Mouse (Mus musculus) liver, embryonic 11.5 days (tissue): ENCODE measurements around the gene Gm37240. TPM values are rescaled to one million over a fixed set of nuclear protein-coding genes. Genes with fewer than 3 reads are reported as not detected.

ENCODE experiments used
- ATAC-seq: fragments of 200-750 bp; cut with Nextera tagmentation; replicated peaks from 2 replicates; pipeline ENCODE4 v1.8.0; 2017; ENCODE audit warnings: moderate number of reproducible peaks, mild to moderate bottlenecking, moderate TSS enrichment, moderate library complexity; ENCODE audit not compliant: low FRiP score
- DNase-seq: peaks from one replicate; pipeline ENCODE4 v3.0.0-alpha.2; 2017; ENCODE audit warnings: low spot score
- H3K27ac ChIP-seq: fragments of 300-500 bp; sonication (generic); 2 replicates; pipeline ENCODE4 v1.5.1; 2014; ENCODE audit warnings: mild to moderate bottlenecking, low read depth, low read length, control low read depth
- H3K27me3 ChIP-seq: fragments of 300-500 bp; sonication (generic); replicated peaks from 2 replicates; pipeline ENCODE4 v1.6.1; 2014; ENCODE audit warnings: low read length, mixed read lengths; ENCODE audit not compliant: control insufficient read depth, insufficient read depth
- H3K36me3 ChIP-seq: fragments of 300-500 bp; sonication (generic); 2 replicates; pipeline ENCODE4 v1.6.1; 2014; ENCODE audit warnings: mild to moderate bottlenecking, low read length, moderate library complexity, mixed read lengths; ENCODE audit not compliant: control insufficient read depth, insufficient read depth
- H3K4me1 ChIP-seq: fragments of 300-500 bp; sonication (generic); replicated peaks from 2 replicates; pipeline ENCODE4 v1.6.1; 2014; ENCODE audit warnings: low read length, mixed read lengths; ENCODE audit not compliant: control insufficient read depth, insufficient read depth
- H3K4me2 ChIP-seq: fragments of 300-500 bp; sonication (generic); 2 replicates; pipeline ENCODE4 v1.6.1; 2014; ENCODE audit warnings: mild to moderate bottlenecking, control low read depth, moderate library complexity
- H3K4me3 ChIP-seq: fragments of 300-500 bp; sonication (generic); 2 replicates; pipeline ENCODE4 v1.5.1; 2014; ENCODE audit warnings: low read depth, low read length, control low read depth
- H3K9ac ChIP-seq: fragments of 300-500 bp; sonication (generic); 2 replicates; pipeline ENCODE4 v1.6.1; 2014; ENCODE audit warnings: low read depth, low read length, control low read depth
- H3K9me3 ChIP-seq: fragments of 300-500 bp; sonication (generic); 2 replicates; pipeline ENCODE4 v1.6.1; 2016; ENCODE audit warnings: low read length, inconsistent platforms, mixed read lengths; ENCODE audit not compliant: control insufficient read depth
- WGBS: fragments of 180-500 bp; shearing (Covaris S2); extraction: QIAGEN DNeasy Blood & Tissue Kit; methylation state at CpG from one replicate; pipeline ENCODE4 v1.1.7; 2014; 5-methylcytosine and 5-hydroxymethylcytosine counted together
- polyA plus RNA-seq: library from polyadenylated mRNA; unstranded; fragments of >200 nt; fragmentation: Nextera tagmentation; extraction: Ambion mirVana; gene quantifications from 2 replicates; pipeline ENCODE4 v1.2.1, GENCODE M21; 2014

The Gm37240 gene
- polyA plus RNA-seq, result 0.47 and 1.6 TPM in 2 replicates

DNA sequence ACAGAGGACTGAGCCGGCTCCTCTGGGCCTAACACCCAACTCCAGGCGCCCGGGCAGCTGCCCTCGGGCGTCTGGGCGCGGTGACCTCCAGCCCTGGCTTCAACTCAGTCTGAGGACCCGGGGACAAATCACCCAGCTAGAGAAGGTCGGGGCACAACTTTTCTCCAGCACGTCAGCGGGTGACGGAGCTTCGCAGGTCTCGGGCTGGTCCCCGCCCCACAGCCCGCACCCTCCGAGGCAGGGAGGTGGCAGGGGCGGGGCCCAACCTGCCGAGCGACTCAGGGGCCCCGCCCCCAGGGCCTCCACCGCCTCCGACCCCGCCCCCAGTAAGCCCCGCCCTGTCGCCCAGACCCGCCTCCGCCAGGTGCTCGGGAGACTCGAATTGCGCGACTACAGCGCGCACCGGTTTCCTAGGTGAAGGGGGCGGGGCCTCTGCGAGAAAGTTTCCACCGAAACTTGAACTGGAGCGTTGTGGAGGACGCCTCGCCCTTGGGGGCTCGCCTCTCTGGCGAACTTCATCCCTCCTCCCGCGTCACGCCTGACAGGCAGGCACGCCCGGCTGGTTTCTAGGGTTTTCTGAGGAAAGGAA is at the start of gene Gm37240, which contains the start of gene Glt28d2:
TSS of gene Gm37240 (minus strand) at position 280 of the 589 bp plus-strand sequence.
TSS of gene Glt28d2 (minus strand) at position 278 of the 589 bp plus-strand sequence.
- Histone ChIP-seq H3K4me3 (peak within 1 kb of the TSS; percentile 60), H3K4me2 (peak within 1 kb of the TSS; percentile 99), H3K27ac (no peak within 1 kb of the TSS; the same call in 1 of the 2 replicates), H3K9me3 (no peaks in the 10 kb centered on the region), H3K4me1 (peaks cover 8% of the 10 kb centered on the region), H3K27me3 (peaks cover 31% of the 10 kb centered on the region), H3K36me3 (no peaks in the 10 kb centered on the region), H3K9ac (peak within 1 kb of the TSS; percentile 66)
- WGBS, result under 1% methylated on average over 48 of the region's 48 CpGs
- DNase-seq, result peak; percentile 87
- peak; percentile 98 for ATAC-seq

DNA sequence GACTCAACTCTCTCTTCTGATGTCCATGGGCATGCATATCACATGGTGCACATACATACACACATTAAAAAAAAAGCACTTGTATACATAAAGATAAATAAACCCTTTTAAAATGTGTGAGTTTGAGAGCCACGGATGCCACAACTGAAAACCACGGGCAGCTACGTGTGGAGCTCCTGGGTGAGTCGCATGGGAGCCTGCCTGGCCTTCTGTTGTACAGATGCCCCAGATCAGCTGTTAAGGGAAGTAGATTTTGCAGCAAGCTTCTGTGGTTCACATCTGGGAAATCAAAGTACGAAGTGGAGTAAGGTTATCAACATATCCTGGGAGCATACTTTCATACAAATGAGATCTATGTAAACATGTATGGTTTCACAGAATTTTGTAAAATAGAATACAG is 46.3 kb upstream of the Gm37240 start:
- H3K36me3 ChIP-seq, result no peaks in the 10 kb centered on the region
- H3K27me3 ChIP-seq, result no peaks in the 10 kb centered on the region
- no peaks in the 10 kb centered on the region for H3K4me1 ChIP-seq
- no peaks in the 10 kb centered on the region for H3K9me3 ChIP-seq
- H3K4me2 ChIP-seq, result no peak overlapping the region
- no peak overlapping the region for H3K27ac ChIP-seq
- DNase-seq, result no peak
- ATAC-seq, result no peak
- 74% methylated on average over 5 of the region's 5 CpGs for WGBS
- H3K9ac ChIP-seq, result no peak overlapping the region
- no peak overlapping the region for H3K4me3 ChIP-seq

DNA sequence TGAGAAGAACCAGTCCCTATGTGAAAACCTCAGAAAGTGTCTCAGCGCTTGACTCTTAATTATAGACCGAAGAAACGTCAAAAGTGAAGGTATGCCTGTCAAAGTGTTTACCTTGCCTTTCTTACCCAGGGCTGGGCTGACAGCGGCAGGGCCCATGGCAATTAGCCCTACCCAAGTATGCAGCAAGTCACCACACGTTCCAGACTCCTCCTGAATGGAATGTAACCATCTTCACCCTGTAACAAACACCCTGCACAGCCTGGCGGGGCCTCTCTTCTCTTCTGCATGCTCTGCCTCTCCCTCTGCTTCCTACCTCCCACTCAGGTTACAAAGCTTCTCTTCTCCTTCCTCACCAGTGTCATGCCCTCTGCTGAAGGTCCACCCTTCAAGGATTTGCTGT is 44.5 kb upstream of the Gm37240 start:
- Histone ChIP-seq H3K4me3 (no peak overlapping the region), H3K36me3 (no peaks in the 10 kb centered on the region), H3K4me1 (no peaks in the 10 kb centered on the region), H3K9me3 (no peaks in the 10 kb centered on the region), H3K9ac (no peak overlapping the region), H3K4me2 (no peak overlapping the region), H3K27ac (no peak overlapping the region), H3K27me3 (no peaks in the 10 kb centered on the region)
- no peak for ATAC-seq
- WGBS, result 76% methylated on average over 6 of the region's 6 CpGs
- no peak for DNase-seq

DNA sequence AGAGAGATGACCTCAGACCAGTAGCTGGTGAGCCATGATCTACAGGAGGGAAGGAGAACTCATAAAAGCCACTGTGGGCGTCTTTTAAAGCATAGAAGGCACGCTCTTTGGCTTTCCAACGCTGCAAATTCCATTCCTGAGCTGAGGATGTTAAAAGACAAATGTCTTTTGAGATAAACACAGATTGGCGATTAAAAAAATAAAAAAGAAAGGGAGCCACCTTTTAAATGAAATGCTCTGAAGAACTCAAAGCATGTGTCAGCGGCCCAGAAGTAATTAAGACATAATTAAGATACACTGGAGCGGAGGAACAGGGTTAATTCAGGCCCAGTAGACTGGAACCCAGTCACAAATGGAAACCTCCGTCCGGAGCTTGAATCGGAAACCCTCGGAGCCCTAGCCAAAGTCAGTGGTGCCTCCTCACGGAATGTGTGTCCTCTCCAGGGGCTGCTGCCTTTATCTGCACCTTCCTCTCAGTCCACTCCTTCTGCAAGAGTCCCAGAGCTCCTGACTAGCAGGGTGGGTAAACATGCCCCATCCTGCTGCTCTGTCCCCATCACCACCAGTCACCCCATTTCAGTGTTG is 43.4 kb upstream of the Gm37240 start:
- no peaks in the 10 kb centered on the region for H3K9me3 ChIP-seq
- no peak overlapping the region for H3K4me2 ChIP-seq
- no peaks in the 10 kb centered on the region for H3K4me1 ChIP-seq
- no peaks in the 10 kb centered on the region for H3K36me3 ChIP-seq
- 80% methylated on average over 11 of the region's 11 CpGs for WGBS
- H3K27ac ChIP-seq, result no peak overlapping the region
- H3K4me3 ChIP-seq, result no peak overlapping the region
- H3K9ac ChIP-seq, result no peak overlapping the region
- no peak for DNase-seq
- no peak for ATAC-seq
- H3K27me3 ChIP-seq, result no peaks in the 10 kb centered on the region

DNA sequence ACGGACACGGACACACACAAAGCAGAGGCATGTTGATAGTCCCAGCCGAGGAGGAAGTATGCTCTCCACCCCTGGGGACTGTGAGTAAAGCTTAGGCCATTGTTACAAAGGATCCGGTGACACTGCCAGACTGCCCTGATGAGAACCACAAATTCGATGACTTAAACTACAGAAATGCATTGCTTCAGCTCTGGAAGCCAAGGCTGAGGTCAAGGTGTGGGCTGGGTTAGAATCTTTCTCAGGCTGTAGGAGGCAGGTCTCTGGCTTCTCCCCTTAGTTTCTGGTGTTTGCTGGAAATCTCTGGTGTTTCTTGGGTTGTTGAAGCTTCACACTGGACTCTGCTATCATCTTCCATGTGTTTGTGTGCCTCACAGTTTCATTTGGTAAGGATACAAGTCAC is 42.4 kb upstream of the Gm37240 start:
- DNase-seq (no peak), ATAC-seq (no peak)
- Histone ChIP-seq H3K4me2 (no peak overlapping the region), H3K4me1 (no peaks in the 10 kb centered on the region), H3K27me3 (no peaks in the 10 kb centered on the region), H3K36me3 (no peaks in the 10 kb centered on the region), H3K9me3 (no peaks in the 10 kb centered on the region), H3K4me3 (no peak overlapping the region), H3K9ac (no peak overlapping the region), H3K27ac (no peak overlapping the region)
- 82% methylated on average over 5 of the region's 5 CpGs for WGBS

DNA sequence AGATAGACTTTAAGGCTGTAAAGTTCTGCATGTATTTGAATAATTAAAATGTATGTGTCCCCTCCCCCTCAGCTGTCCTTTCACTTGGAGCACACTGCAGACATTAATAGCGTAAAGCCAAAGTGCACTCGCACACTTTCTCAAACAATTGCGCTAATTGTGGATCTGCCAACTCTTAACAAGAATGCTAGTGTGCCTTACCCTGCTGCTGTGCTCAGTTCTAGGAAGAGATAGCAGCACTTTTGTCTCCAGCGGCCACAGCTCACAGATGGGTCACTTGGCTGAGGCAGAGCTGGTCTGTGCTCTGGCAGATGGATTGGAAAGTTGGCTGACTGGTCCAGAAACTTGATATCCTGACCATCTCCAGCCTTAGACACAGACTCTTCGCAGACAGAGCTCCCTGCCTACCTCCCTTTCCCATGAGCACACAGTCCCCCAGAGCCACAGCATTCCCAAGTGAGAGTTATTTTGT is 40.9 kb upstream of the Gm37240 start:
- Histone ChIP-seq H3K4me3 (no peak overlapping the region), H3K9me3 (no peaks in the 10 kb centered on the region), H3K4me1 (no peaks in the 10 kb centered on the region), H3K27me3 (no peaks in the 10 kb centered on the region), H3K36me3 (no peaks in the 10 kb centered on the region), H3K9ac (no peak overlapping the region), H3K27ac (no peak overlapping the region), H3K4me2 (no peak overlapping the region)
- ATAC-seq, result no peak
- no peak for DNase-seq
- WGBS, result 74% methylated on average over 5 of the region's 5 CpGs

DNA sequence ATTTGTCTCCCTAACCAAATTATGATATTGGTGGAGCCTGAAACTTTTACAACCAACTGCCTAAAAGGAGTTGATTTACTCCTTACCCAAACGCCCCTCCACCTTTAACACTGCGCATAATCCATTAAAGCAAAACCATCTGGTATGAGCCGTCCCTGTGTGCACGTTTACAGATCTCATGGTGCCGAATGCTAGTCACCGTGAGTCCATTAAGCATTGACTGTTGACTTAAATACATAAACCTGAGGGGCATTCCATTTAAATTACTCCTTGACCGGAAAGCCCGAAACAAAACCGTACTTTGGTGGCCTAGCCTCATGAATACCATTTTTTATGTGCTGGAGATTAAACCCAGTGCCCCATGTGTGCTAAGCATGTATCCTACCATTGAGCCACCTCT is 40.0 kb upstream of the Gm37240 start:
- ATAC-seq, result no peak
- WGBS, result 77% methylated on average over 9 of the region's 9 CpGs
- no peaks in the 10 kb centered on the region for H3K27me3 ChIP-seq

DNA sequence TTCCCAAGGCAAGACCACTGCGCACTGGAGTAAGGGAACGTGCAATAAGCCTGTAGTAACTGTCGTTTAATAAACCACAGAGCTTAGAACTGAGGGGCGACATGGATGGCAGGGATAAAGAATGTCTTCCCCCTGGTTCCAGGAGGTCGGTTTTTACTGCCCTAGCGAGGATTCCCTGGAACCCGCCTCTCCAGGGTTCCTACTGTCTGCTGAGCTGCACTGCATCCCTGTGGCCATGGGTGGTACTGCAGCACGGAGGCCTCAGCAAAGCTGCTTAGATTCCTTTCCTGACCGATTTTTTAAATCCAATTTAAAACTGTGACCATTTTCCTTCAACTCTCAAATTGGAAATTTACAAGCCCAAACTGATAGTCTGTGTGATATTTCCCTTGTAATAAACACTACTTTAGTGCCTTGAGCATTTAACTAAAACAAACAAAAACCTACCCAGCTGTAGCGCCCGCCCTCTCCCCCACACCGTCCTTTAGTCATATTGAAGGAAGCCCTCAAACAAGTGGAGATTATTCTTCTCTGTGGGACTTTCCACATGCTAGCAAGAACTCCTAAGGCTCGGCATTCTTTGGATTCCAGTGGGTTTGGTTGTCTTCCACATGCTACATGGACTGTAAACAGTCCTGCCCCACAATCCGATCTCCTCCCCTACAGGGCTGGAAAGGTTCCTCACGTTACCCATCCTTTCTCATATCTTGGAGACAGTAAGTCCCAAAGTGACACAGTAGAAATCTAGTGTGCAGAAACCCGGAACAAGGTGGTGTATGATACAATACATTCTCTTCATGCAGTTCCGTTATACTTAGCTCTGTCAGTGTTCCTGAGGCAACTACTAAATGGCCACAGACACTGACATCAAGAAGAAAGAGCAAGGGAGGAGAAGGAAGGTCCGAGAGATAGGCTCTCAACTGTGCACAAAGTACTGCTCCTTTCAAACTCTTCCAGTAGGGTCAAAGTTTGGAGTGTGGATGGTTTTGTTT is 36.9 kb upstream of the Gm37240 start:
- Histone ChIP-seq H3K4me1 (no peaks in the 10 kb centered on the region), H3K9ac (no peak overlapping the region), H3K9me3 (no peaks in the 10 kb centered on the region), H3K36me3 (no peaks in the 10 kb centered on the region), H3K27me3 (no peaks in the 10 kb centered on the region), H3K4me3 (no peak overlapping the region), H3K27ac (no peak overlapping the region), H3K4me2 (no peak overlapping the region)
- WGBS, result 48% methylated on average over 18 of the region's 18 CpGs
- ATAC-seq (peak; percentile 36; the same call in 1 of the 2 replicates), DNase-seq (peak; percentile 68)

More for the DNA sequence above, 40.0 kb upstream of the Gm37240 start:
- H3K4me1 ChIP-seq, result no peaks in the 10 kb centered on the region
- no peak overlapping the region for H3K4me2 ChIP-seq
- DNase-seq, result no peak
- no peak overlapping the region for H3K27ac ChIP-seq
- no peaks in the 10 kb centered on the region for H3K36me3 ChIP-seq
- H3K9ac ChIP-seq, result no peak overlapping the region
- H3K9me3 ChIP-seq, result no peaks in the 10 kb centered on the region
- H3K4me3 ChIP-seq, result no peak overlapping the region
